Mouse (Mus musculus) stomach, postnatal 0 days (tissue): ENCODE measurements around the gene Cytip. TPM values are rescaled to one million over a fixed set of nuclear protein-coding genes. Genes with fewer than 3 reads are reported as not detected.

Source experiments
- ATAC-seq: fragments of 200-750 bp; cut with Nextera tagmentation; 2 replicates; pipeline ENCODE4 v1.8.0; 2017; ENCODE audit not compliant: low FRiP score, low TSS enrichment
- DNase-seq: peaks from one replicate; pipeline ENCODE4 v3.0.0-alpha.2; 2016; ENCODE audit warnings: low spot score
- H3K27ac ChIP-seq: fragments of 300-500 bp; sonication (generic); replicated peaks from 2 replicates; pipeline ENCODE4 v1.5.1; 2014; ENCODE audit warnings: mild to moderate bottlenecking, control low read depth
- H3K27me3 ChIP-seq: fragments of 300-500 bp; sonication (generic); 2 replicates; pipeline ENCODE4 v1.6.1; 2014; ENCODE audit warnings: low read length; ENCODE audit not compliant: control insufficient read depth, insufficient read depth
- H3K36me3 ChIP-seq: fragments of 300-500 bp; sonication (generic); 2 replicates; pipeline ENCODE4 v1.6.1; 2014; ENCODE audit warnings: low read length, mixed read lengths; ENCODE audit not compliant: control insufficient read depth, insufficient read depth
- H3K4me1 ChIP-seq: fragments of 300-500 bp; sonication (generic); replicated peaks from 2 replicates; pipeline ENCODE4 v1.6.1; 2014; ENCODE audit warnings: antibody characterized with exemption; ENCODE audit not compliant: control insufficient read depth, insufficient read depth
- H3K4me2 ChIP-seq: fragments of 300-500 bp; sonication (generic); replicated peaks from 2 replicates; pipeline ENCODE4 v1.6.1; 2014; ENCODE audit warnings: low read depth, mild to moderate bottlenecking, control low read depth, moderate library complexity
- H3K4me3 ChIP-seq: fragments of 300-500 bp; sonication (generic); 2 replicates; pipeline ENCODE4 v1.5.1; 2014; ENCODE audit warnings: low read depth, low read length, control low read depth
- H3K9ac ChIP-seq: fragments of 300-500 bp; sonication (generic); 2 replicates; pipeline ENCODE4 v1.6.1; 2014; ENCODE audit warnings: mild to moderate bottlenecking, low read length, control low read depth, mixed read lengths
- H3K9me3 ChIP-seq: fragments of 300-500 bp; sonication (generic); 2 replicates; pipeline ENCODE4 v1.6.1; 2016; ENCODE audit warnings: low read length; ENCODE audit not compliant: control insufficient read depth
- CTCF ChIP-seq: IDR thresholded peaks from 2 replicates; pipeline ENCODE4 v1.5.1; 2016; ENCODE audit warnings: antibody characterized with exemption, low read depth, mild to moderate bottlenecking, moderate library complexity
- EP300 ChIP-seq: optimal IDR thresholded peaks from 2 replicates; pipeline ENCODE3; 2016; ENCODE audit warnings: antibody characterized with exemption
- WGBS: fragments of 180-500 bp; shearing (Covaris S2); extraction: QIAGEN DNeasy Blood & Tissue Kit; methylation state at CpG from one replicate; pipeline ENCODE4 v1.1.7; 2014; 5-methylcytosine and 5-hydroxymethylcytosine counted together
- polyA plus RNA-seq: library from polyadenylated mRNA; unstranded; fragments of >200 nt; fragmentation: Nextera tagmentation; extraction: Ambion mirVana; gene quantifications from 2 replicates; pipeline ENCODE4 v1.2.1, GENCODE M21; 2015

The Cytip gene
- polyA plus RNA-seq, 1 experiment from 2014 or later: 0.87 TPM

DNA sequence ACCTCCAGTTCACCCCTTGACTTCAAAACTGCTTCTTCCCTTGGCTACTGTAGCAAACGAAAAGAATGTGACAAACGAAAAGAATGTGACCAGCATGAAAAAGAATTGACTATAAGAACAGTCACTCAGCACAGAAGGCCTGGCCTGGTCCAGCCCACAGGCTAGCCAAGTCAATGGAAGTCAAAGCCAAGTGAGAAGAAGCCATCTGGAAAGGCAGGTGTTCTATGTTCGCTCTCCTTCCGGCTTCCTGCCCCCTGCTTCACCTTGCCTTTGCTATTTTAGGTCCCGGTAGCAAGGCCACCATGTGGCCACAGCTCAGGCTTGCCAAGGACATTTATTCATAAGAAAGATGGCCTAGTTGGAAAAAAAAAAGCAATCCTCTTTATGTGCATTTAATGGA, 56.7 kb downstream of the Cytip start:
- H3K9ac ChIP-seq: no peak overlapping the region
- 76% methylated on average over 5 of the region's 5 CpGs for WGBS
- TF ChIP-seq EP300 (no peak), CTCF (no peak)
- H3K9me3 ChIP-seq: no peaks in the 10 kb centered on the region
- H3K27ac ChIP-seq: no peak overlapping the region
- H3K36me3 ChIP-seq: no peaks in the 10 kb centered on the region
- H3K27me3 ChIP-seq: no peaks in the 10 kb centered on the region
- no peak overlapping the region for H3K4me3 ChIP-seq
- DNase-seq: no peak
- no peaks in the 10 kb centered on the region for H3K4me1 ChIP-seq
- no peak overlapping the region for H3K4me2 ChIP-seq
- no peak for ATAC-seq

DNA sequence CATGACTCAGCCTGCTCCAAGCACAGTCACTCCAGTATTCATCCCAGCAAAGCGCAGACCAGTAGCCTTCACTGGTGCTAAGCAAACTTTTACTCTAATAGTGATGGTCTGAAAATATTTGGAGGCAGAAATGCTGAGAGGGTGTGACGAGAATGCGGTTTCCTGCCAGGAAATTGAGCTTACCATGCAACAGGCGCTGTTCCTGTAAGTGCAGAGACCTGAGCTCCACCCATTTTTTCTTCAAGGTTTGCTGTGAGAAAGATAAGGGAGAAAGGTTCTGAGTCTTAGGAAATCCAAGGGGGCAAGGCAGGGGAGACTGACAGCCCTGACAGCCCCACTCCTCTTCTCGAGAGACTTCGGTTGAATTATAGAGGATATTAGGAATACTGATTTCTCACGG, 57.7 kb downstream of the Cytip start:
- no peaks in the 10 kb centered on the region for H3K9me3 ChIP-seq
- ATAC-seq (no peak), DNase-seq (no peak)
- no peaks in the 10 kb centered on the region for H3K36me3 ChIP-seq
- no peak overlapping the region for H3K4me2 ChIP-seq
- no peak overlapping the region for H3K27ac ChIP-seq
- TF ChIP-seq EP300 (no peak), CTCF (no peak)
- no peaks in the 10 kb centered on the region for H3K4me1 ChIP-seq
- H3K4me3 ChIP-seq: no peak overlapping the region
- no peak overlapping the region for H3K9ac ChIP-seq
- no peaks in the 10 kb centered on the region for H3K27me3 ChIP-seq
- 82% methylated on average over 7 of the region's 7 CpGs for WGBS

DNA sequence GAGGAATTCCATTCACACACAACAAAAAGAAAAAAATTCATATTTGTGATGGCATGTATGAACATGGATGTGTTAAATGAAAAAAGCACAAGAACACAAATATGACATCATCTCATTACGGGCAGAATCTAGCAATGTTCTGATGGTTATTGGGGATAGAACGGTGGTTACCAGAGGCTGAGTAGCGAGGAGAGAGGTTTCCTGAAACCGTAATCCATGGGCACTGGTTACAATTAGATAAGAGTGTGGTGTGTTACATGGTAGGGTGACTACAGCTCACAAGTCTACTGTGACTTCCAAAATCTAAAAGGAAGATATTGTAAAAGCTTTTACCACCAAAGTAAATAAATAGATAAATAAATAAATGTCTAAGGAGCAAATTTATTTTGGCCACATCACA, 58.8 kb downstream of the Cytip start:
- Histone ChIP-seq H3K4me2 (no peak overlapping the region), H3K36me3 (no peaks in the 10 kb centered on the region), H3K27me3 (no peaks in the 10 kb centered on the region), H3K9me3 (no peaks in the 10 kb centered on the region), H3K27ac (no peak overlapping the region), H3K4me1 (no peaks in the 10 kb centered on the region), H3K9ac (no peak overlapping the region), H3K4me3 (no peak overlapping the region)
- WGBS: 93% methylated on average over 4 of the region's 4 CpGs
- TF ChIP-seq EP300 (no peak), CTCF (no peak)
- no peak for ATAC-seq
- DNase-seq: no peak

DNA sequence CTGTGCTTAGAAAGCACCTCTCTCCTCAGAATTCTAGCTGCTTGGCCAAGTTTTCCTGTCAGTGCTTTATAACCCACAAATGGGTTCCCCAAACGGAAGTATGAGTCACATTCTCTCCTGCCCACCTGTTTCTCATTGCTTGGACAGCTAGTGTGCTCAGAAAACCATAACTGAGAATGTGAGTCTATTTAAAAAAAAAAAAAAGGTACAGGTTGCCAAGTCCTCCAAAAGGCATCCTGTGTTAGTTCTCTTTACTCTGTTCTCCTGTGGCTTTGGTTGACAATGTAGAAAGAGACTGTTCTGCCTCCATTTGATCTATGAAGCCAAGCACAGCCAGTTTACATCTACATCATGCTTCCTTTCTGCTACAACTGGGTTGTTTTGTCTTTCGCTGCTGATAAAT, 60.3 kb downstream of the Cytip start:
- TF ChIP-seq CTCF (no peak), EP300 (no peak)
- Histone ChIP-seq H3K27ac (no peak overlapping the region), H3K27me3 (no peaks in the 10 kb centered on the region), H3K4me2 (no peak overlapping the region), H3K4me1 (no peaks in the 10 kb centered on the region), H3K4me3 (no peak overlapping the region), H3K9me3 (no peaks in the 10 kb centered on the region), H3K36me3 (no peaks in the 10 kb centered on the region), H3K9ac (no peak overlapping the region)
- no peak for DNase-seq
- ATAC-seq: no peak
- WGBS: 58% methylated on average over 2 of the region's 2 CpGs

DNA sequence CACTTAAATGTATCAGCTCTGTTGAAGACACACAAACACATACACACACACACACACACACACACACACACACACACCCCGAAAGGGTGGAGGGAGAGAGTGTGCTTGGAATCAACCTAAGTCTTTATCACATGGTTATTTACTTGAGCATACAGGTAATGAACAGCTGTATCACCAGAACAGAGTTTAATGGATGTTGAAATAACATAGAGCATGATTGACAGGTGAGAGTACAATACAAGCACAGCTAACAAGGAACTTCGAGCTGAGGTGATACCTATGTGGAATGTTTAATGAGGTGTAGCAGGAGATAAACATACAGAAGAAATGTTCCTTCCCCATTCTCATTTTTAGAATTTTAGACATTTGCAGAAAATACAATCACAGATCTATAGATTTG, 62.7 kb downstream of the Cytip start:
- ATAC-seq (peak; percentile 71; the same call in 1 of the 2 replicates), DNase-seq (peak; percentile 45)
- no peaks in the 10 kb centered on the region for H3K4me1 ChIP-seq
- 43% methylated on average over 2 of the region's 2 CpGs for WGBS
- H3K27me3 ChIP-seq: no peaks in the 10 kb centered on the region
- H3K36me3 ChIP-seq: no peaks in the 10 kb centered on the region
- H3K9ac ChIP-seq: no peak overlapping the region
- no peak overlapping the region for H3K4me2 ChIP-seq
- no peak overlapping the region for H3K27ac ChIP-seq
- H3K4me3 ChIP-seq: no peak overlapping the region
- no peak for TF ChIP-seq EP300
- TF ChIP-seq CTCF: no peak
- H3K9me3 ChIP-seq: no peaks in the 10 kb centered on the region

DNA sequence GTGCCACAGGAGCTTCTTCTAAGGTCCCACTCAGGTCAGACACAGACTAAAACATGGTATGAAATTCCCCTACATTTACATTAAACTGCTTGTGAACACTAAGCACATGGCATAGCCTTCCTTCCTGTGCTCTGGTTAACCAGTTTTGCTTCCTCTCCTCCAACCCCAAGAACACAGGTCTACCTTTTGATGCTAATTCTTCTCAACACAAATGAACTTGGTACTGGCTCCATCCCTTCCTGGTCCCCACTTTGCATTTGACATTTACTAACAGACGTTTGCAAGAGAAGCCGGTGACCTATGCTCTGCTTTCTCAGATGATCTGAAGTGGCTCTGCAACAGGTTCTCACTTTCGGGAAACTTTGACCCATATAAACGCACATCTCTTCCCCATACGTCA, 65.4 kb downstream of the Cytip start:
- Histone ChIP-seq H3K4me2 (no peak overlapping the region), H3K36me3 (no peaks in the 10 kb centered on the region), H3K4me3 (no peak overlapping the region), H3K4me1 (no peaks in the 10 kb centered on the region), H3K27me3 (no peaks in the 10 kb centered on the region), H3K9me3 (no peaks in the 10 kb centered on the region), H3K27ac (no peak overlapping the region), H3K9ac (no peak overlapping the region)
- ATAC-seq: no peak
- no peak for DNase-seq
- WGBS: 73% methylated on average over 5 of the region's 5 CpGs
- TF ChIP-seq EP300: no peak
- TF ChIP-seq CTCF: no peak
